Mouse (Mus musculus) liver, embryonic 13.5 days (tissue): ENCODE results near the gene Pias1. TPM values are rescaled to one million over a fixed set of nuclear protein-coding genes. Genes with fewer than 3 reads are reported as not detected.

Experiments used
- ATAC-seq: fragments of 200-750 bp; cut with Nextera tagmentation; 2 replicates; pipeline ENCODE4 v1.8.0; 2017; ENCODE audit warnings: low read depth, mild to moderate bottlenecking, moderate number of reproducible peaks, moderate library complexity
- DNase-seq: peaks from one replicate; pipeline ENCODE4 v3.0.0; 2022
- H3K27ac ChIP-seq: fragments of 300-500 bp; sonication (generic); 2 replicates; pipeline ENCODE4 v1.5.1; 2015; ENCODE audit warnings: moderate library complexity, mild to moderate bottlenecking, inconsistent platforms
- H3K27me3 ChIP-seq: fragments of 300-500 bp; sonication (generic); 2 replicates; pipeline ENCODE4 v1.6.1; 2015; ENCODE audit warnings: mild to moderate bottlenecking, inconsistent platforms
- H3K36me3 ChIP-seq: fragments of 300-500 bp; sonication (generic); 2 replicates; pipeline ENCODE4 v1.6.1; 2015; ENCODE audit warnings: mild to moderate bottlenecking, inconsistent platforms
- H3K4me1 ChIP-seq: fragments of 300-500 bp; sonication (generic); replicated peaks from 2 replicates; pipeline ENCODE4 v1.6.1; 2015; ENCODE audit warnings: inconsistent platforms
- H3K4me2 ChIP-seq: fragments of 300-500 bp; sonication (generic); 2 replicates; pipeline ENCODE4 v1.6.1; 2015; ENCODE audit warnings: inconsistent platforms, mild to moderate bottlenecking, moderate library complexity
- H3K4me3 ChIP-seq: fragments of 300-500 bp; sonication (generic); replicated peaks from 2 replicates; pipeline ENCODE4 v1.5.1; 2015; ENCODE audit warnings: mild to moderate bottlenecking, inconsistent platforms
- H3K9ac ChIP-seq: fragments of 300-500 bp; sonication (generic); 2 replicates; pipeline ENCODE4 v1.6.1; 2015; ENCODE audit warnings: mild to moderate bottlenecking, inconsistent platforms
- H3K9me3 ChIP-seq: fragments of 300-500 bp; sonication (generic); replicated peaks from 2 replicates; pipeline ENCODE4 v1.6.1; 2016; ENCODE audit warnings: inconsistent platforms
- WGBS: fragments of 180-500 bp; shearing (Covaris S2); methylation state at CpG from one replicate; pipeline ENCODE4 v1.1.7; 2015; ENCODE audit not compliant: insufficient replicate concordance; 5-methylcytosine and 5-hydroxymethylcytosine counted together
- polyA plus RNA-seq: library from polyadenylated mRNA; unstranded; fragments of >200 nt; fragmentation: Nextera tagmentation; extraction: Ambion mirVana; gene quantifications from 2 replicates; pipeline ENCODE4 v1.2.1, GENCODE M21; 2015

Pias1 gene
- polyA plus RNA-seq, 1 experiment from 2014 or later, result 25.6 TPM

DNA sequence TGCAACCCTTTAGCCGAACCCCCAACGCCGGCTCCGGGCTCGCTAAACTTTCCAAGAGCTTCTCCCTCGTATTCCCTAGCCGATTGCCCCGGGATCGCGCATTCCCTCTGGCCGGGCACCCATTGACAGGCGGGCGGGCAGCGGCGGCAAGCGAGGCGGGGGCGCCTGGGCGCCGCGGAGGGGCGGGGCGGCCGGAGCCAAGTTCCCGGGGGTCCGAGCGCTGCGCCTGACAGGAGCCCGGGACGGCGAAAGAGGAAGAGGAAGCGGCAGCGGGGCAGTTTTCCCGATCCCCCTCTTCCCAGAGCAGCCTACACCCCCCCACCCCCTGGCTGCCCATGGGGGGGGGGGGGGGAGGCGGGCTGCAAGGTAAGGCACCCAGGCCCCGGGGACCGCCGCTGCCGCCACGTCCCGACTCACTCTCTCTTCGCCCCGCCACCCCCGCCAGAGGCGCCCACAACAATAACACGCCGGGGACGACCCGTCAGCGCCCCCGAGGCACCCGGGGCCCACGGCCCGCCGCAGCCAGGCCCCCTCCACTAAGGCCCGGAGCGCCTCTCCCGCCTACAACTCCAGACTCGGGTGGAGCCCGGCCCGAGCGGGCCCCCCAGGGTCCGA is 7.5 kb downstream of the Pias1 start:
- peak; percentile 63 for ATAC-seq
- peak overlapping the region; percentile 86 for H3K27ac ChIP-seq
- H3K9ac ChIP-seq, result peak overlapping the region; percentile 94
- no peaks in the 10 kb centered on the region for H3K36me3 ChIP-seq
- H3K9me3 ChIP-seq, result no peaks in the 10 kb centered on the region
- DNase-seq, result peak; percentile 33
- peaks cover 46% of the 10 kb centered on the region for H3K4me1 ChIP-seq
- H3K4me3 ChIP-seq, result peak overlapping the region; percentile 83
- H3K4me2 ChIP-seq, result peak overlapping the region; percentile 95
- H3K27me3 ChIP-seq, result no peaks in the 10 kb centered on the region
- under 1% methylated on average over 50 of the region's 63 CpGs for WGBS

GRCm38 (mm10) chr9:62979461-62980161 is 8.1 kb downstream of the Pias1 start:
- ATAC-seq (no peak), DNase-seq (no peak)
- 5% methylated on average over 17 of the region's 17 CpGs for WGBS
- no peaks in the 10 kb centered on the region for H3K27me3 ChIP-seq
- peak overlapping the region; percentile 83 for H3K4me3 ChIP-seq
- peak overlapping the region; percentile 86 for H3K27ac ChIP-seq
- H3K4me2 ChIP-seq, result peak overlapping the region; percentile 95
- no peaks in the 10 kb centered on the region for H3K9me3 ChIP-seq
- peak overlapping the region; percentile 94 for H3K9ac ChIP-seq
- H3K36me3 ChIP-seq, result peaks cover 3% of the 10 kb centered on the region; the same call in 1 of the 2 replicates
- H3K4me1 ChIP-seq, result peaks cover 49% of the 10 kb centered on the region

- no peak overlapping the region for H3K4me2 ChIP-seq
- no peak overlapping the region for H3K27ac ChIP-seq
- DNase-seq (no peak), ATAC-seq (no peak)
- no peaks in the 10 kb centered on the region for H3K9me3 ChIP-seq
- H3K27me3 ChIP-seq, result no peaks in the 10 kb centered on the region
- no peak overlapping the region for H3K9ac ChIP-seq
- H3K36me3 ChIP-seq, result peaks cover 3% of the 10 kb centered on the region; the same call in 1 of the 2 replicates
- H3K4me1 ChIP-seq, result peaks cover 54% of the 10 kb centered on the region
- WGBS, result 71% methylated on average over 4 of the region's 4 CpGs
- no peak overlapping the region for H3K4me3 ChIP-seq
These were observed 10.6 kb downstream of the Pias1 start for GRCm38 (mm10) chr9:62977152-62977551.

DNA sequence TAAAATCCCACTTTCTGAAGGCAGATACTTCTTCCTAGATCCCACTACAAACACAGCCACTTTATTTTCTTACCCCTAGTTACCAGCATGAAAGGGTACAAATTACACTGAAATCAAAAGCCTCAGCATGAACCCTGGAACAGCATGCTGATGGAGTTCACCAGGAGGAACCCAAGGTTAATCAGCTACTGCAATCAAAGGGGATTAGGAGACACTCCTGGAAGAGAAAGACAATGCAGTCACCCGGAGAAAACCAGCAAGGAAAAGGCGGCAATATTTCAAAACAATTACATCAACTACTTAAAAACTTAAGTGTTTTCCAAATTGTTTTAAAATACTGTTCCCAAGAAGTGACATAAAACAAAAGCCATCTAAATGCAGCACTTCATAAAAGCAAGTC is 11.9 kb downstream of the Pias1 start:
- Histone ChIP-seq H3K4me1 (peaks cover 56% of the 10 kb centered on the region), H3K27ac (no peak overlapping the region), H3K9me3 (no peaks in the 10 kb centered on the region), H3K27me3 (no peaks in the 10 kb centered on the region), H3K4me2 (no peak overlapping the region), H3K9ac (no peak overlapping the region), H3K36me3 (peaks cover 3% of the 10 kb centered on the region; the same call in 1 of the 2 replicates), H3K4me3 (no peak overlapping the region)
- DNase-seq (no peak), ATAC-seq (no peak)
- WGBS, result 69% methylated on average over 2 of the region's 2 CpGs

DNA sequence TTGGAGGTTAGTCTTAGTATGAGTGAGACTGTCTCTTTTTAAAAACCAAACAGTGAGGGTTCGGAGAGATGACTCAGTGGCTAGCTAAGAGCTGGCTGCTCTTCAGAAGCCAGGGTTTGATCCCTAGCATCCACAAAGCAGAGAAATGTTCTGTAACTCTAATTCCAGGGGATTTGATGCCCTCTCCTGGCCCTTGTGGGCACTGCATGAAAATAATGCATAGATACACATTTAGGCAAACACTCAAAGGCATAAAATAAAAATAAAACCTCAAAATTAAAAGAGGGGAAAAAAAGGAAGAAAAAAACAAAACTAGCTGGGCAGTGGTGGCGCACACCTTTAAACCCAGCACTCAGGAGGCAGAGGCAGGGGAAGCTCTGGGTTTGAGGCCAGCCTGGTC is 13.3 kb downstream of the Pias1 start:
- peaks cover 3% of the 10 kb centered on the region; the same call in 1 of the 2 replicates for H3K36me3 ChIP-seq
- DNase-seq (no peak), ATAC-seq (no peak)
- no peak overlapping the region for H3K4me2 ChIP-seq
- WGBS, result 89% methylated on average over 2 of the region's 2 CpGs
- H3K4me3 ChIP-seq, result no peak overlapping the region
- H3K27me3 ChIP-seq, result no peaks in the 10 kb centered on the region
- H3K27ac ChIP-seq, result no peak overlapping the region
- no peaks in the 10 kb centered on the region for H3K9me3 ChIP-seq
- H3K9ac ChIP-seq, result no peak overlapping the region
- peaks cover 55% of the 10 kb centered on the region for H3K4me1 ChIP-seq

DNA sequence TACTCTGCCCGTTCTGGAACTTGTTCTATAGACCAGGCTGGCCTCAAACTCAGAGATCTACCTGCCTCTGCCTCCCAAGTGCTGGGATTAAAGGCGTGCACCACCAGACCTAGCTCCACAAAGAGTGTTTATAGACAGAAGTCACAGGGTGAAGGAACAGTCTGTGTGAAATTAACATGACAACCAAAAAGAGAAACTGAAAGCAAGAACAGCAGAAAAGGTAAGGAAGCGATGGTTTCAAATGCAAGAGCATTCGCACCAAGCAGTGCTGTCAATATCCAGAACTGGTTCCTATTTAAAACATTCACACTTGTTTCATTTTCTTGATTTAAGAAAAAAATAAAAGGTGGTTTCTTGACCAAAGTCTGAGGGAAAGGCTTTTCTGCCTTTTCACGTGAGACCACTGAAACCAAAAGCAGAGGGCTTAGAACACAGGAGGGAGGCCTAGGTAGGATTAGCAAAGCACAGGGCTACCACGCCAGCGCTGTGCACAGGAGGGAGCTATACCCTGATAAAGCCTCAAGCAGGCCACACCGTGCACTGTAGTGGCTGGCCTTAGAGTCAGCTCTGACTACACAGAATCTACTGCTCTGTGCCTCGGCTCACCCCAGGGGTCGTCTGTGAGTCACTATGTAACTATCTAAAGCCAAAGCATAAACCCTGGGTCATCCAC is 15.5 kb downstream of the Pias1 start:
- peak overlapping the region; percentile 4; the same call in 1 of the 2 replicates for H3K9ac ChIP-seq
- ATAC-seq, result peak; percentile 83
- no peak overlapping the region for H3K27ac ChIP-seq
- H3K36me3 ChIP-seq, result peaks cover 3% of the 10 kb centered on the region; the same call in 1 of the 2 replicates
- no peak overlapping the region for H3K4me3 ChIP-seq
- no peak overlapping the region for H3K4me2 ChIP-seq
- no peaks in the 10 kb centered on the region for H3K9me3 ChIP-seq
- 46% methylated on average over 10 of the region's 10 CpGs for WGBS
- no peak for DNase-seq
- peaks cover 48% of the 10 kb centered on the region for H3K4me1 ChIP-seq
- no peaks in the 10 kb centered on the region for H3K27me3 ChIP-seq

DNA sequence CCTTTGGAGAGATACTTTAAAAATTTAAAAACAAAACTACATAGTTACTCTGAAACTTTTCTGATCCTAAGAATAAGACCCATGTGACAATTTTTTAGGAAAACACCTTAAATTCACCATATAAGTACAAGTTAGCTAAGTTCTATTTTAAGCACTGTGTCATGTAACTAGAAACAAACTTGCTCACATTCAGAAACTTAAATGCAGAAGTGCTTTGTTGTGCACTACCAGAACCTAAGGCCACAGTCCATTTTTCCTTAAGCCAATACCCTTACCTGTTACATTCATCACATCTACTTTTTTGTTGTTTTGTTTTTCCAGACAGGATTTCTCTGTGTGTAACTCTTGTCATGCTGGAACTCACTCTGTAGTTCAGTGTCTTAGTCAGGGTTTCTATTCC is 17.4 kb downstream of the Pias1 start:
- Histone ChIP-seq H3K27me3 (no peaks in the 10 kb centered on the region), H3K4me1 (peaks cover 47% of the 10 kb centered on the region), H3K4me2 (no peak overlapping the region), H3K36me3 (peaks cover 3% of the 10 kb centered on the region; the same call in 1 of the 2 replicates), H3K27ac (no peak overlapping the region), H3K4me3 (no peak overlapping the region), H3K9me3 (no peaks in the 10 kb centered on the region), H3K9ac (no peak overlapping the region)
- ATAC-seq, result no peak
- DNase-seq, result no peak

DNA sequence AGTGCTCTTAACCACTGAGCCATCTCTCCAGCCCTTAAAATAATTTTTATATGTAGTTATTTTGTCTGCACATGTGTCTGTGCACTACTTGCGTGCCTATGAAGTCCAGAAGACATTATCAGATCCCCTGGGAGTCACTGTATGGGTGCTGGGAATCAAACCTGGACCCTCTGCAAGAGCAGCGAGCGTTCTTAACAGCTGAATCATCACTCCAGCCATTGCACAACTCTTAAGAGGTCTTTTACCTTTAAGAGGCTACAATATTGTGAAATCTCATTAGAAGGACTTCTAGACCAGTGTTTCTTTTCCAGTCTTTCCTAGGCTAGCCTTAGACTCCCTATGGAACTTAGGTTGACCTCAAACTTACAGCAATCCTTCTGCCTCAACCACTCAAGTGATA is 21.7 kb downstream of the Pias1 start:
- no peaks in the 10 kb centered on the region for H3K27me3 ChIP-seq
- no peaks in the 10 kb centered on the region for H3K36me3 ChIP-seq
- H3K9ac ChIP-seq, result no peak overlapping the region
- H3K27ac ChIP-seq, result no peak overlapping the region
- no peaks in the 10 kb centered on the region for H3K9me3 ChIP-seq
- peaks cover 33% of the 10 kb centered on the region for H3K4me1 ChIP-seq
- no peak overlapping the region for H3K4me3 ChIP-seq
- ATAC-seq, result no peak
- DNase-seq, result no peak
- no peak overlapping the region for H3K4me2 ChIP-seq
- WGBS, result 84% methylated on average over 3 of the region's 3 CpGs

GRCm38 (mm10) chr9:62952713-62953112 is 35.0 kb downstream of the Pias1 start:
- H3K4me2 ChIP-seq, result no peak overlapping the region
- no peak overlapping the region for H3K27ac ChIP-seq
- H3K4me1 ChIP-seq, result peaks cover 24% of the 10 kb centered on the region
- H3K36me3 ChIP-seq, result peaks cover 20% of the 10 kb centered on the region
- H3K4me3 ChIP-seq, result no peak overlapping the region
- no peaks in the 10 kb centered on the region for H3K27me3 ChIP-seq
- DNase-seq (no peak), ATAC-seq (no peak)
- H3K9ac ChIP-seq, result no peak overlapping the region
- H3K9me3 ChIP-seq, result no peaks in the 10 kb centered on the region

GRCm38 (mm10) chr9:62945346-62945745 is 42.4 kb downstream of the Pias1 start:
- no peak overlapping the region for H3K27ac ChIP-seq
- no peak for DNase-seq
- H3K9ac ChIP-seq, result no peak overlapping the region
- H3K36me3 ChIP-seq, result peaks cover 30% of the 10 kb centered on the region
- H3K4me3 ChIP-seq, result no peak overlapping the region
- no peaks in the 10 kb centered on the region for H3K27me3 ChIP-seq
- H3K9me3 ChIP-seq, result no peaks in the 10 kb centered on the region
- H3K4me1 ChIP-seq, result no peaks in the 10 kb centered on the region; the same call in 1 of the 2 replicates
- no peak for ATAC-seq
- 87% methylated on average over 6 of the region's 6 CpGs for WGBS
- H3K4me2 ChIP-seq, result no peak overlapping the region

DNA sequence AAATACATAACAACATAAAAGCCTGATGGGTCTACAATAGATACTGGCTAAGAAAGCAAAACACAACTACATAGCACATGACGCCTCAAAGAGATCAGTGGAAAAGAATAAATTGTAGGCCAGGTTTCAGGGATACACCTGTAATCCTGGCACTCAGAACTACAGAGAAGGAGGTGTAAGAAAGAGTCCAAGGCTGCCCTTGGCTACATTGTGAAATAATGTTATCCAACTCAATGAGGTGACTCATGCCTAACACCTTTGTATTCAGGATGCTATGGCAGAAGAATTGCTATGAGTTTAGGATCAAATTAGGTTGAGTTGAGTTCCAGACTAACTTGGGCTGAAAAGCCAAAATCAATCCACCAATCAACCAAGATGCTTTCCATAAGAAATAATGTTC is 43.7 kb downstream of the Pias1 start:
- Histone ChIP-seq H3K4me2 (no peak overlapping the region), H3K36me3 (peaks cover 27% of the 10 kb centered on the region), H3K9me3 (no peaks in the 10 kb centered on the region), H3K27ac (no peak overlapping the region), H3K4me3 (no peak overlapping the region), H3K9ac (no peak overlapping the region), H3K4me1 (peaks cover 8% of the 10 kb centered on the region), H3K27me3 (no peaks in the 10 kb centered on the region)
- ATAC-seq (no peak), DNase-seq (no peak)
- WGBS, result 81% methylated on average over 1 of the region's 1 CpGs
